Mouse (Mus musculus) lung, embryonic 14.5 days (tissue): ENCODE results near the gene Cyp4f15. TPM values are rescaled to one million over a fixed set of nuclear protein-coding genes. Genes with fewer than 3 reads are reported as not detected.

Source experiments
- ATAC-seq: fragments of 200-750 bp; cut with Nextera tagmentation; 2 replicates; pipeline ENCODE4 v1.8.0; 2017; ENCODE audit warnings: mild to moderate bottlenecking, moderate TSS enrichment, moderate library complexity; ENCODE audit not compliant: insufficient read depth
- DNase-seq: peaks from one replicate; pipeline ENCODE4 v3.0.0-alpha.2; 2015
- H3K27ac ChIP-seq: fragments of 300-500 bp; sonication (generic); 2 replicates; pipeline ENCODE4 v1.5.1; 2014; ENCODE audit warnings: low read depth, mild to moderate bottlenecking, moderate library complexity
- H3K27me3 ChIP-seq: fragments of 300-500 bp; sonication (generic); 2 replicates; pipeline ENCODE4 v1.6.1; 2014; ENCODE audit warnings: low read length, control low read depth; ENCODE audit not compliant: insufficient read depth
- H3K36me3 ChIP-seq: fragments of 300-500 bp; sonication (generic); 2 replicates; pipeline ENCODE4 v1.6.1; 2014; ENCODE audit warnings: control low read depth; ENCODE audit not compliant: insufficient read depth
- H3K4me1 ChIP-seq: fragments of 300-500 bp; sonication (generic); 2 replicates; pipeline ENCODE4 v1.6.1; 2014; ENCODE audit warnings: antibody characterized with exemption, control low read depth; ENCODE audit not compliant: insufficient read depth
- H3K4me2 ChIP-seq: fragments of 300-500 bp; sonication (generic); 2 replicates; pipeline ENCODE4 v1.6.1; 2014; ENCODE audit warnings: mild to moderate bottlenecking
- H3K4me3 ChIP-seq: fragments of 300-500 bp; sonication (generic); 2 replicates; pipeline ENCODE4 v1.5.1; 2014; ENCODE audit warnings: low read depth, low read length
- H3K9ac ChIP-seq: fragments of 300-500 bp; sonication (generic); 2 replicates; pipeline ENCODE4 v1.6.1; 2014
- H3K9me3 ChIP-seq: fragments of 300-500 bp; sonication (generic); 2 replicates; pipeline ENCODE4 v1.6.1; 2016; ENCODE audit warnings: low read depth, low read length, control low read depth
- CTCF ChIP-seq: IDR thresholded peaks from 2 replicates; pipeline ENCODE4 v1.5.1; 2016; ENCODE audit warnings: antibody characterized with exemption, low read depth
- WGBS: fragments of 180-500 bp; shearing (Covaris S2); extraction: QIAGEN DNeasy Blood & Tissue Kit; methylation state at CpG from one replicate; pipeline ENCODE4 v1.1.7; 2014; 5-methylcytosine and 5-hydroxymethylcytosine counted together
- polyA plus RNA-seq: library from polyadenylated mRNA; unstranded; fragments of >200 nt; fragmentation: Nextera tagmentation; extraction: Ambion mirVana; gene quantifications from 2 replicates; pipeline ENCODE4 v1.2.1, GENCODE M21; 2014

Gene Cyp4f15
- not detected in 2 replicates for polyA plus RNA-seq

DNA sequence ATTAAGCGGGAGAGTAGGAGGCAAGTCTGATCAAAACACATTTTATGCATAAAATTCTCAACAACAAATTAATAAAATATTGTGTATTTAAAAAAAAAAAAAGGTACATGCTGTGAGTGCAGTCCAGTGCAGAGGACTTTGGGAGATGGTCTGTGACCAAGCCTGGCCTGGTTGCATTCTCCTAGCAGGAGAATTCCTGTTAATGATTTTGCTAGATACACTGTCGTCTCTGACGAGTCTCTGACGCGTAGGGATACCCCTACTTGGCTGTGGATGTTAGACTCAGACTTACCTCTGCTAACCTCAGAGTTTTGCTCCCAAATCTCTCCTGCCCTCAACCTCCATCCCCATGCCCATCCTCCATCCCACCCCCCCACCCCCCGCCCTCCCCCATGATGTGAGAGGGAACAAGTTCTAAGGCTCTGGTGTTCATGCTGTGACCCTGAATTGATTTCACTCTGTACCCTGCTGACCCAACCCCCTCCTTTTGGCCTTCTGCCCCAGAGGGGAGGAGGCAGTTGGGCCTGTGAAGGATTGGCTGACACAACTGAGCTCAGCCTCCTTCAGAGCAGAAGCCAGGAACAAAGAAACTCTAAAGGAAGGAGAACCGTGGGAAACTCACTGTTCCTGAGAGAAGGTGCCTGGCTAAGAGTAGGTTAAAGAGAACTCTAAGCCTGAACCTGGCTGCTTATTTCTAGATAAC is at the start of gene Cyp4f15:
Gene Cyp4f15, plus strand, starts transcription at position 580 of the 703 bp plus-strand sequence.
- WGBS, result 24% methylated on average over 7 of the region's 7 CpGs
- no peak for DNase-seq

DNA sequence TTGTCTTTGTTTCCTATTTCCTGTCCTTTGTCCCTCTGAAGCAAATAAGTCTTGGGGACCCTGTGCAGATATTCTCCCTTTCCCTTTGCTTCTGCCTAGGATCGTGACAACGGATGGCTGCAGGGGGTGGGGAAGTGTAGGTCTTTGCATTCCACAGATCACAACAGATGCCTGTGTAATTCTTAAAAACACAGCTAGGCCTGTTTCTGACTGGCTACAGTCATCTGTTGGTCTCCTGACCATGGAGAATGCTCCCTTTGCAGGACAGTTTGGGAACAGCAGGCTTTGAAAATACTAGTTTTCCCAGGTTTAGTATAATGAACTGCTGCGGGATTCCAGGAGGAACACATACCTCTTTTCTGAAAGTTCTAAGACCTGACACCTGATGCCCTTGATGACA is 49.1 kb upstream of the Cyp4f15 start:
- Histone ChIP-seq H3K36me3 (no peaks in the 10 kb centered on the region), H3K27me3 (no peaks in the 10 kb centered on the region), H3K4me2 (no peak overlapping the region), H3K4me1 (no peaks in the 10 kb centered on the region), H3K27ac (no peak overlapping the region), H3K9ac (no peak overlapping the region), H3K9me3 (no peaks in the 10 kb centered on the region), H3K4me3 (no peak overlapping the region)
- 65% methylated on average over 3 of the region's 3 CpGs for WGBS
- DNase-seq (no peak), ATAC-seq (no peak)
- no peak for TF ChIP-seq CTCF

More for the DNA sequence above, at the start of gene Cyp4f15:
- Histone ChIP-seq H3K36me3 (no peaks in the 10 kb centered on the region), H3K27me3 (no peaks in the 10 kb centered on the region), H3K4me3 (no peak within 1 kb of the TSS), H3K9ac (no peak within 1 kb of the TSS), H3K9me3 (no peaks in the 10 kb centered on the region), H3K4me2 (no peak within 1 kb of the TSS), H3K27ac (no peak within 1 kb of the TSS), H3K4me1 (no peaks in the 10 kb centered on the region)
- no peak for TF ChIP-seq CTCF
- ATAC-seq, result no peak

GRCm38 (mm10) chr17:32637151-32637550 is 48.3 kb upstream of the Cyp4f15 start:
- ATAC-seq (no peak), DNase-seq (no peak)
- H3K36me3 ChIP-seq, result no peaks in the 10 kb centered on the region
- no peak overlapping the region for H3K27ac ChIP-seq
- no peak overlapping the region for H3K4me2 ChIP-seq
- H3K9ac ChIP-seq, result no peak overlapping the region
- TF ChIP-seq CTCF, result no peak
- no peaks in the 10 kb centered on the region for H3K27me3 ChIP-seq
- H3K4me3 ChIP-seq, result no peak overlapping the region
- H3K9me3 ChIP-seq, result no peaks in the 10 kb centered on the region
- WGBS, result 69% methylated on average over 2 of the region's 2 CpGs
- H3K4me1 ChIP-seq, result no peaks in the 10 kb centered on the region

DNA sequence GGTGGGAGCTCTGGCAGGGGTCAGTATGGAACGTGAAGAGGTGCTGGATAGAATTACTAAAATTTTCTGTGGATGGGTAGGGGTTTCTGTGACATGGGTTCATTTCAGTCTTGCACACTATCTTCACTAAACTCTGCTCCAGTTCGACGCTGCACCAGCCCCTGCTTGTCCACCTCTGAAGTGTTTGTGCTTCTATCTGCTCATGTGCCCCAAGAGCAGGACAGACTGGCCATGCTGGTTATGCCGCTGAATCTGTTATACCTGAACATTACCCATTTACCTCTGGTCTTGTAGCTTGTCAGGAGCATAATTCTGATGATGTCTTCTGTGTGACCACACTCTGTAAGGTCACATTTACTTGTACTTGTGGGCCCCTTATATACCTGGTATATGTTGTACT is 38.8 kb upstream of the Cyp4f15 start:
- Histone ChIP-seq H3K27me3 (no peaks in the 10 kb centered on the region), H3K4me2 (no peak overlapping the region), H3K4me3 (no peak overlapping the region), H3K27ac (no peak overlapping the region), H3K9ac (no peak overlapping the region), H3K36me3 (no peaks in the 10 kb centered on the region), H3K9me3 (no peaks in the 10 kb centered on the region), H3K4me1 (no peaks in the 10 kb centered on the region)
- 81% methylated on average over 4 of the region's 4 CpGs for WGBS
- TF ChIP-seq CTCF, result no peak
- DNase-seq (no peak), ATAC-seq (no peak)

DNA sequence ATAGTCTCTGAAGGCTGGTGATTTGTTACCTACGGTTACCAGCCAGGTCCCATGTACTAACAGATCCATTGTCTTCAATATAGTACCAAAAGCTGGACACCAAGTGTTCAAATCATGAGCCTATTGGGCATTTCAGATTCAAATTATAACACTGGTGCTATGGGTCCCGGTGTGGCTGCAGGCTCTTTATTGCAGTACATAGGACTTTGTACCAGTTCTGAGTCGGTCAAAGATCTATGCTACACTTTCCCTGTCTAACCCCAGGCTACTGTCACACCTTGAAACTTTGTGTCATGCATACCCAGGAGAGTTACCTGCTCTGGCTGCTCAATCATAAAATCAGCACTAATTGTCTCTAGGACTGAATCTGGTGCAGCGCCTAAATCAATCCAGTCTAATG is 31.6 kb upstream of the Cyp4f15 start:
- Histone ChIP-seq H3K4me1 (no peaks in the 10 kb centered on the region), H3K9me3 (no peaks in the 10 kb centered on the region), H3K4me3 (no peak overlapping the region), H3K9ac (no peak overlapping the region), H3K4me2 (no peak overlapping the region), H3K27ac (no peak overlapping the region), H3K36me3 (no peaks in the 10 kb centered on the region), H3K27me3 (no peaks in the 10 kb centered on the region)
- WGBS, result 91% methylated on average over 4 of the region's 4 CpGs
- ATAC-seq, result no peak
- TF ChIP-seq CTCF, result no peak
- DNase-seq, result no peak

DNA sequence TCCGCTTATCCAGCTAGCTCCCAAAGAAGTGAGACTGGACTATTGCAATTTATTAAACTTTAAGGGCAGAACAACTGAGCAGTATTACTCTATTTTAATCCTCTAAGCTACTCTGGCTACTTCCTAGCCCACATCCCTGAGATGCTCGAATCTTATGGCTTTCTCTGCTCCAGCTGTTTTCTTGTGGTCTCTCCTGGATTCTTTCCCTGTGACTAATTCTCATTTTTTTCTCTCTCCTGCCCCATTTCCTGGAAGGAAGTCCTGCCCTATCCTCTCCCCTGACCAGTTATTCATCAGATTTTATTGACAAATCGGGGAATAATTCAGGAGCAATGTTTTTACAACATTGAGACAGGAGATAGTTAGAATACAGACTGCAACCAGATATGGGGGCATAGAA is 28.4 kb upstream of the Cyp4f15 start:
- Histone ChIP-seq H3K4me2 (no peak overlapping the region), H3K9me3 (no peaks in the 10 kb centered on the region), H3K36me3 (no peaks in the 10 kb centered on the region), H3K4me1 (no peaks in the 10 kb centered on the region), H3K27me3 (no peaks in the 10 kb centered on the region), H3K4me3 (no peak overlapping the region), H3K9ac (no peak overlapping the region), H3K27ac (no peak overlapping the region)
- ATAC-seq (no peak), DNase-seq (no peak)
- no peak for TF ChIP-seq CTCF
- 61% methylated on average over 3 of the region's 3 CpGs for WGBS

DNA sequence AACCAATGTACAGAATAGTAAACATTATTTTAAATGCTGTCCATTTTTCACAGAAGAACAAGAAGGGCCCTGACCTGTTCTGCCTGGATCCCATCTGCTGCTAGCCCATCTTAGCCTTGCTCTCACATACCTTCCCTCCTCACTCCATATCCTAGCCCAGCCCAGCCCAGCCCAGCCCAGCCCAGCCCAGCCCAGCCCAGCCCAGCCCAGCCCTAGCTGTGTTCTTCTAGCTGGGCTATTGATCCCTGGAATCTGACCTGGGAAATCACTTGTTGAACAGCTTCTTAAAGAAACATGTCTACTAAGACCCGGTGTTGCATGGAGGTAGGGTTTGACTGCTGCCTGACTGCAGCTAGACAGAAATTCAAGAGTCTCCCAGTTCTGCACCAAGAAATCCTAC is 27.2 kb upstream of the Cyp4f15 start:
- Histone ChIP-seq H3K36me3 (no peaks in the 10 kb centered on the region), H3K9ac (no peak overlapping the region), H3K4me3 (no peak overlapping the region), H3K27ac (no peak overlapping the region), H3K27me3 (no peaks in the 10 kb centered on the region), H3K9me3 (no peaks in the 10 kb centered on the region), H3K4me2 (no peak overlapping the region), H3K4me1 (no peaks in the 10 kb centered on the region)
- DNase-seq (no peak), ATAC-seq (no peak)
- TF ChIP-seq CTCF, result no peak
- WGBS, result 65% methylated on average over 1 of the region's 1 CpGs

DNA sequence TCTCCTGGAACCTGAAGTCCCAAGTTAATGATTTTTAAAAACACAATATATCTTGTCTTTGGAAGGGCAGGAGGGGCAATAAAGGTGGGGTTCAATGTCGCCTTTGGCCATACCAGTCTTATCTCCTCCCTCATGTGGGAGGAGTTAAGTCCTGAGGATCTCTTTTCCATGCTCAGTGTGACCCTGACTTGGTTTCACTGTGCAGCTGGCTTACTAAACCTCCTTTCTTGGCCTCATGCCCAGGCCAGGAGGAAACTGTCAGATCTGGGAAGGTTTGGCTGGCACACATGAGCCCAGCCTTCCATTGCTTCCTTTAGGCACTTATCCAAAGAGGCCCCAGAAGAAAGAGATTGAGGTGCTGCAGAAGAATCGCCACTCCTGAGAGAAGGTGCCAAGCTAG is 26.7 kb upstream of the Cyp4f15 start, which contains the start of gene Cyp4f40:
Gene Cyp4f40, plus strand, starts transcription at position 189 of the 400 bp plus-strand sequence.
- no peak for TF ChIP-seq CTCF
- DNase-seq, result peak; percentile 50

More for the DNA sequence above, 26.7 kb upstream of the Cyp4f15 start, which contains the start of gene Cyp4f40:
- no peak for ATAC-seq
- Histone ChIP-seq H3K4me1 (no peaks in the 10 kb centered on the region), H3K4me3 (no peak within 1 kb of the TSS), H3K27ac (no peak within 1 kb of the TSS), H3K27me3 (no peaks in the 10 kb centered on the region), H3K9ac (no peak within 1 kb of the TSS), H3K36me3 (no peaks in the 10 kb centered on the region), H3K4me2 (no peak within 1 kb of the TSS), H3K9me3 (no peaks in the 10 kb centered on the region)
- 42% methylated on average over 2 of the region's 2 CpGs for WGBS
